Mouse (Mus musculus) megakaryocyte-erythroid progenitor cell, adult 5-6 weeks (primary cell): ENCODE measurements around the gene Pde1c. TPM values are rescaled to one million over a fixed set of nuclear protein-coding genes. Genes with fewer than 3 reads are reported as not detected.

Experiments used
- total RNA-seq, 2 experiments: library from RNA; stranded (forward) in 1 of 2; stranded (reverse) in 1 of 2; fragments of 200-1000, 215-1000 nt in 1 of 2; fragments of >200 nt in 1 of 2; fragmentation: Nextera tagmentation in 1 of 2; gene quantifications; 2 replicates each; pipeline ENCODE4 v1.2.3; 2014 to 2017

The Pde1c gene
- total RNA-seq, 2 experiments from 2014 or later: 0.96 TPM; not detected in 1

Other genes starting within 250 kb of the Pde1c start
- gene Lsm5, start 135.6 kb upstream of the Pde1c start, total RNA-seq (2014; fragmentation: Nextera tagmentation): 67.5 and 155 TPM in 2 replicates
- gene Lsm5, start 135.6 kb upstream of the Pde1c start, total RNA-seq (2017): 154 and 171 TPM in 2 replicates
- gene Avl9, start 145.8 kb upstream of the Pde1c start, total RNA-seq (2014; fragmentation: Nextera tagmentation): 13.3 and 13.7 TPM in 2 replicates
- 26.6 and 27.0 TPM in 2 replicates for gene Avl9, start 145.8 kb upstream of the Pde1c start, total RNA-seq (2017)
- 23.3 and 32.6 TPM in 2 replicates for gene Kbtbd2, start 228.7 kb upstream of the Pde1c start, total RNA-seq (2014; fragmentation: Nextera tagmentation)
- gene Kbtbd2, start 228.7 kb upstream of the Pde1c start, total RNA-seq (2017): 57.3 and 81.0 TPM in 2 replicates